Mouse (Mus musculus) C3H10T1/2 (cell line): ENCODE results near the gene Phf24. TPM values are rescaled to one million over a fixed set of nuclear protein-coding genes. Genes with fewer than 3 reads are reported as not detected.

Experiments
- polyA plus RNA-seq, 2 experiments: library from polyadenylated mRNA; unstranded; fragments of >200 nt; fragmentation: generic; extraction: Trizol; gene quantifications; one replicate each; pipeline ENCODE4 v1.2.1; 2012; ENCODE audit warnings: missing spikeins in 2 of 2

The Phf24 gene
- not detected for polyA plus RNA-seq

DNA sequence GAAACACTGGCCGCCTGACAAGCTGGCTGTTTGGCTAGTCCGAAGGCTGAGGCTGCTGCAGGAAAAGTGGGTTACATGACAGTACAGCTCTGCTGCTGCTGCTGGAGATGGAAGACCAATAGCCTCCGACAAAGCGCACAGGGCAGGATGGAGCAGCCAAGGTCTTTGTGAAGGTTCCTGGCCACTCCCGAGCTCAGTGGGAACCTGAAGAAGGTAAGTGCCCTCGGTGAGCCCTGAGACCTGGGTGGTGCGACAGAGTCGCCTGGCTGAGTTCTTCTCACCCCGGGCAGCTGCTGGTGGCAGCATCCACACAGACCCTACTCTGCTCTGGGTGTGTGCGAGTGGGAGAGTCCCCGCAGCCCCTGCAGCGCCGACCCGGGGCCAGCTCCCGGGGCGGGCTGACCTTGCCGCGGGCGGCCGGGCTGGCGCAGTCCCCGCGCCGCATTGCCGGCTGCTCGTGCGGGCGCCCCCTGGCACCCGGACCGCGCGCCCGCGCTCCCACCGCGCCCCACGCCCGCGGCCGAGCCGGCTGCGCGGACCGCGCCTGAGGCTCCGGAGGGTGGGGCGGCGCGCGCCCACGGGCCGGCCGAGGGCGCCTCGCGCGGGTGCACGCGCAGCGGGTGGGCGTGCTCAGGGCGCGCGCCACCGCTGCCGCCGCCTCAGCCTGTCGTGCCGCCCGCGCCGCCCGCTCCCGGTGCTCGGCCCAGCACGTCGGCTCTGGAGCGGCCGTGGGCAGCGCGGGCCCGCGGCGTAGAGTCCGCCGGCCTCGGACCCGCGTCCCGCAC, at the start of gene Phf24:
TSS of gene Phf24 (plus strand) at position 44 of the 785 bp plus-strand sequence.

DNA sequence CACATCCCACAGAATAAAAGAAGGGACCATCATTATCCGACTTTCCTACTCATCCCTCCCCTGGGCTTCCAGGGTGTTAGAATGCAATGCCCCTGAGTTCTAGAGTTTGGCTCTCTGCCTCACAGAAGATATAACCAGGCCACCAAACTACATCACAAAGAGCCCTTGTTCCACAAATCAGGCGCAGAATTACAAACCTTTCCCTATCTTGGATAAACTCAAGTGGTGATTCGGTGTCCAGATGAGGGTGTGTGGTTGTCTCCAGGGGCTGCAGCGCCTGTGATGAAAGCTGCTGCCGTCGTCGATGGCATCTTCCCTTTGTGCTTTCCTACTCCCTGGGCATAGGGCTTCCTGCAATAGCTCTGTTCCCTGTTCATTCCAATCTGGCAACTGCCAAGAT, 42.3 kb upstream of the Phf24 start, which contains the start of gene Fam205c:
TSS of gene Fam205c (minus strand) at position 101 of the 400 bp plus-strand sequence.

DNA sequence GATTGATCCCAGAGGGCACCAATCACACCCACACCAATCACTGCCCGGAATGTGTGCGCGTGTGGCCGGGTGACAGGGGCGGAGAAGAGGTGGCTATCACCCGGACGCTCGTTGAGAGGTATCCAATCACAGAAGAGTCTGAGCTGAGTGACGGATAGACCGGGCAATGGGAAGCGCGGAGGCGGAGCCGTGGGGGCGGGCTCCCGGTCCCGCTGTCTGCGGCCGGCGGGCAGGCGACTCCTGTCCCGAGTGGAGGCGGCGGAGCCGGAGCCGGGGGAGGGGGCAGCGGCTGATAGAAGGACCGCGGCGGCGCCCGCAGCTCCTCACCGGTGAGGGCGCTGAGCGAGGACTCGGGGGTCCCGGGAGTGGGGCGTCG, 33.2 kb downstream of the Phf24 start, which contains the start of gene Dnajb5:
TSS of gene Dnajb5 (plus strand) at position 139 of the 376 bp plus-strand sequence.

GRCm38 (mm10) chr4:42969304-42969703, 52.8 kb downstream of the Phf24 start, which contains the start of gene 1700022I11Rik:
Gene 1700022I11Rik (plus strand): TSS chr4:42969604.

Other genes starting within 250 kb of the Phf24 start
- gene 4930578G10Rik, start 181.1 kb upstream of the Phf24 start, polyA plus RNA-seq: not detected
- not detected for gene Ccl19, start 160.1 kb upstream of the Phf24 start, polyA plus RNA-seq
- gene Ccl21a, start 142.7 kb upstream of the Phf24 start, polyA plus RNA-seq: not detected
- not detected for gene Fam205a1, start 62.8 kb upstream of the Phf24 start, polyA plus RNA-seq
- gene Gm12394, start 59.9 kb upstream of the Phf24 start, polyA plus RNA-seq: not detected
- gene Fam205c, start 42.4 kb upstream of the Phf24 start, polyA plus RNA-seq: not detected
- gene Dnajb5, start 33.2 kb downstream of the Phf24 start, polyA plus RNA-seq: 1 to 10 TPM; 1.8 to 7.6 TPM
- gene 1700022I11Rik, start 52.9 kb downstream of the Phf24 start, polyA plus RNA-seq: under 1 TPM; 0.14 to 0.76 TPM
- gene Vcp, start 83.8 kb downstream of the Phf24 start, polyA plus RNA-seq: 100 to 1,000 TPM; 158 to 386 TPM
- gene Fancg, start 93.8 kb downstream of the Phf24 start, polyA plus RNA-seq: 1 to 10 TPM; 2.4 to 8.8 TPM
- gene Pigo, start 109.2 kb downstream of the Phf24 start, polyA plus RNA-seq: 1 to 10 TPM; 3.3 to 9.1 TPM
- gene Stoml2, start 115.0 kb downstream of the Phf24 start, polyA plus RNA-seq: 100 to 1,000 TPM in 1 of 2 experiments, 10 to 100 TPM in 1; 90.4 to 107 TPM
- 10 to 100 TPM in 1 of 2 experiments, 1 to 10 TPM in 1; 3.5 to 25.9 TPM for gene Fam214b, start 129.6 kb downstream of the Phf24 start, polyA plus RNA-seq
- under 1 TPM; 0.01 to 0.92 TPM for gene Unc13b, start 142.3 kb downstream of the Phf24 start, polyA plus RNA-seq